19 mouse cellular contexts compared by ENCODE assay signal in genomic region chr13:29514071-29514470, GRCm38 (mm10).
"Had no signal": no experiment of that assay in that cellular context is flagged by ENCODE, and none has a peak within 500 bp of the region (broad histone marks: within the 10 kb centered on the region; RNA-seq: fewer than 3 reads in every experiment).

No protein-coding gene starts in this region.

- H3K9me3 ChIP-seq: liver, embryonic 13.5 days; midbrain, embryonic 13.5 days; neural tube, embryonic 12.5 days; neural tube, embryonic 15.5 days had no signal

- DNase-seq: kidney, adult 9 months; kidney, postnatal 14 days; layer of hippocampus, adult 9-11 months; liver, embryonic 13.5 days; lung, adult 2 months; lung, postnatal 14 days; right cerebral cortex, adult 18-20 months; right cerebral cortex, postnatal 14 days; right cerebral cortex, postnatal 4 days; thymus, adult 2 months; thymus, postnatal 14 days; thymus, postnatal 4 days had no signal

- ATAC-seq: midbrain, embryonic 13.5 days had no signal

- H3K4me2 ChIP-seq: liver, embryonic 13.5 days; midbrain, embryonic 13.5 days; neural tube, embryonic 12.5 days; neural tube, embryonic 15.5 days had no signal

- H3K27me3 ChIP-seq: liver, embryonic 13.5 days; midbrain, embryonic 13.5 days; neural tube, embryonic 12.5 days; neural tube, embryonic 15.5 days had no signal

- H3K4me1 ChIP-seq: liver, embryonic 13.5 days; midbrain, embryonic 13.5 days; neural tube, embryonic 12.5 days; neural tube, embryonic 15.5 days had no signal

- H3K9ac ChIP-seq: liver, embryonic 13.5 days; midbrain, embryonic 13.5 days; neural tube, embryonic 12.5 days; neural tube, embryonic 15.5 days had no signal

- H3K27ac ChIP-seq: layer of hippocampus, adult 2 months; left cerebral cortex, adult 2 months; liver, embryonic 13.5 days; macrophage; midbrain, embryonic 13.5 days; neural tube, embryonic 12.5 days; neural tube, embryonic 15.5 days; stomach, postnatal 0 days had no signal

- H3K36me3 ChIP-seq: liver, embryonic 13.5 days; midbrain, embryonic 13.5 days; neural tube, embryonic 12.5 days; neural tube, embryonic 15.5 days had no signal

- H3K4me3 ChIP-seq: layer of hippocampus, adult 2 months; left cerebral cortex, adult 2 months; liver, embryonic 13.5 days; midbrain, embryonic 13.5 days; neural tube, embryonic 12.5 days; neural tube, embryonic 15.5 days had no signal
